Mouse (Mus musculus) kidney, postnatal 4 days (tissue): ENCODE data around the gene Nrxn3.

Source experiments
- DNase-seq, 2 experiments: peaks; one replicate each; pipeline ENCODE4 v3.0.0; 2021; ENCODE audit warnings: mixed read lengths in 2 of 2

Gene Nrxn3

DNA sequence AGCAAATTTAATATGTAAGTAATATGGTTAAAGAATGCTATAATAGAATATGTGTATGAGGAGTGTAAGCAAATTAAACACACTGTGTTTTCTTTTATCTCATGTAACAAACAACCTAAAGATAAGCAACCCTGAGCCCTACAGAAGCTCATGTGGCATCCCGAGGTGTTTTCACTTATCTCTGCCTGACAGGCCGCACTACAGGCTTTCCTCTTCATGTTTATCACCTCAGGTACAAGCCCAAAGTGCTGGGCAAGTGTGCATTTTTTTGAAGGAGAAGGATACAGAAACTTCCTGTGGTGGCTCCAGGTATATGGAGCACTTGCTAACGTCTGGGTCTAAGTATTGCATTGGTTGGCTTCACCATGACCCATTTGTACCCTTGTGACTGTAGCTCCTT lies 998.3 kb downstream of the Nrxn3 start:
- no peak for DNase-seq

GRCm38 (mm10) chr12:89722462-89722861 lies 999.8 kb downstream of the Nrxn3 start:
- DNase-seq: no peak

- no peak for DNase-seq
Measured at GRCm38 (mm10) chr12:89724048-89724447, 1001.4 kb downstream of the Nrxn3 start.

GRCm38 (mm10) chr12:89742326-89742725 lies 1019.6 kb downstream of the Nrxn3 start:
- DNase-seq: no peak

DNA sequence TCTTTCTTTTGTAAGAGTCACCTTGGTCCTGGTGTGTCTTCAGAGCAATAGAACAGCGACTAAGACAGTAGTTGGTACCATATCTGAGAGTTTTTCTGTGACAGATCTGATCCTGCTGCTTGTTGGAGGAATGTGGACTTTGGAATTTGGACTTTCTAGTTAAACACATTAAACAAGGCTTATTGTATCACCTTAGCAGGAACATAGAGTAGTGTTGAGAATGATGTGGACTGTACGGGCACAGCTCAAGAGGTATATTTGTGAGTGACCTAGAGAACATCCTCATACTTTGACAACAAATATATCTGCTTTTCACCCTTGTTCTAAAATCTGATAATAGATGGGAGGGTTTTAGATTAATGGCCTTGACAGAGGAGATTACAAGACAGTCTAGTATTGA lies 1020.1 kb downstream of the Nrxn3 start:
- no peak for DNase-seq

GRCm38 (mm10) chr12:89764191-89765082 lies 1041.8 kb downstream of the Nrxn3 start:
- DNase-seq: no peak

DNA sequence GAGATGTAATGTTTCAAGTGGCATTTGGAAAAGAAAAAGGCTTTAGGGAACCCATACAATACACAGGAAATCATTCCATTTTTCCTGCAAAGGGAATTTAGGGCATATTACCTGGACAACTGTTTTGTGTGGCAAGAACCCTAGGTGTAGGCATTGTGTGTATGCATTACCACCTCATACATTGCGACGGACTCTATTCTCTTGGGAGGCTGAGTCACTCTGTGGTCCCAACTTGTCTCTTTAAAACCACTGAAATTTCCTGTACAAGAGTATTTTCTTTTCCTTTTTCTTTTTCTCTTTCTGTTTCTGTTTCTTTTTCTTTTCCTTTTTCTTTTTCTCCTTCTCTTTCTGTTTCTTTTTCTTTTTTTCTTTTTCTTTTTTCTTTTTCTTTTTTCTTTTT lies 1042.5 kb downstream of the Nrxn3 start:
- DNase-seq: no peak

GRCm38 (mm10) chr12:89788794-89789193 lies 1066.1 kb downstream of the Nrxn3 start:
- DNase-seq: no peak

- no peak for DNase-seq
Measured at GRCm38 (mm10) chr12:89789981-89790380, 1067.3 kb downstream of the Nrxn3 start.

GRCm38 (mm10) chr12:89791829-89792228 lies 1069.2 kb downstream of the Nrxn3 start:
- DNase-seq: no peak

DNA sequence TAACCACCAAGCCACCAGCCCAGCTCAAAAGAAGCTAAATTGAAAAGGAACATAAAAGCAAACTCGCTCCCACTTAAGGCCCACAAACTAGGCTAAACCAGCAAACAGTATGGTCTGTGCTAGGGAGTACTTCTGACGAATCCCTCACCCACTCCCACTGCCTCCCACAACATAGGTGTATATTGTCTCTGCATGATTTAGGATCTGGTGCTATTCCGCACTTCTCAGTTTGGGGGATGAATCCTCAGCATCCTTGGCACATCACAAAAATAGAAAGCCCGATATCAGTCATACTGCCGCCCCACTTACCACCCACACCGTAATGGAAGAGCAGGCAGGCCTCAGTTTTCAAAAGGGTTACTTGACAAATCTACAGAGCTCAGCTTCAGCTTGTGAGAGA lies 1072.1 kb downstream of the Nrxn3 start:
- DNase-seq: no peak

DNA sequence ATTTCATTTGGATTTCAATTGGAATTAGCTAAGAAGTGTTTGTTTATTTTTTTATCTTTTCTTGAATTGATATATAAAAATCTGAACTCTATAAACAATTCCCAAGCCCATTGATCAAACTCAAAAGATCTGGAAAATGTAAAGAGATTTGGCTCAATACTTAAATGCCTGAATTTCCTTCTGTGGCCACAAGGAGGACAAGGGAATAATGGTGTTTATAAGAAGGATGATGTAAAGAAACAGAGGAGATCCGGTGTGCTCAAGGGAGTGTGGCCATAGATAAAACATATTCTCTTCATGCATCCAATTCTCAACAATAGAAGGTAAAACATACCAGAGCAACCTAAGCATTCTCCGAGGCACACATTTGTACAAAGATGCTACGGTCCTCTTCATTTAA lies 1085.5 kb downstream of the Nrxn3 start:
- DNase-seq: no peak

- no peak for DNase-seq
Measured at GRCm38 (mm10) chr12:89810146-89810545, 1087.5 kb downstream of the Nrxn3 start.

DNA sequence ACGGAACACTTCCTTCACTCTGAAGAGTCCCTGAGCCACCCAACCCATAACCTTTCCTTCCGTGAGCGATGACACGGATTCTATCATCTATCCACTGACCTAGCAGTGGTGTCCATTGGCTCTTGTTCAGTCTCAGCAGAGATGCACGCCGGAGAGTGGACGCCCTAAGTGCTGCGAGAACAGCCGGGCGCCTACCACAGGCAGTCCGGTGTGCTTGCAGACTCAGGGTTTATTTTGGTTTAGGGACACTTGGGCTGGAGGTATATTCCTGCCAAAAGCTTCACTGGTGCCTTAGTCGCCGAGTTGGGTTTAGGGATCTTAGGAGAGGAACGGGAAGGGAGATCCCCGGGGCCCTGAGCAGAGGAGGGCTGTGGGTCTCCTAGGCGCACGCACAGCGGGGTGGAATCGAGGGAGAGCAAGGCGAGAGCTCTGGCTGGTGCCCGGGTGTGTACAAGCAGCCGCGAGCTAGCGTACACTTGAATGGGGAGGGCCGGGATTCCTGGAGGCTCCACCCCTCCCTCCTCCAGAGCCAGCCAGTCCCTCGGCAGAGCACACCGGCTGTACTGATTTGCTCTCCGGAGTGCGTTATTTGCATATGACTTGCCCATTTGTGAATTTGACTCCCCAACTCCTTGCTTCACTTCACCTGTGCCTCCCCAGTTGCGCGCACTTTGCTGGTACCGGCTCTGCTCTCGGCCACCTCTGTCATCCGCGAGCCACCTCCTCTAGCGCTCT lies 1089.3 kb downstream of the Nrxn3 start:
- peak; percentile 76 to 84 for DNase-seq

GRCm38 (mm10) chr12:89812550-89813207 lies 1090.0 kb downstream of the Nrxn3 start:
- DNase-seq: peak in 1 of 2 experiments; percentile 3

- DNase-seq: peak; percentile 3 to 6
Measured at GRCm38 (mm10) chr12:89813294-89813693, 1090.6 kb downstream of the Nrxn3 start.

DNA sequence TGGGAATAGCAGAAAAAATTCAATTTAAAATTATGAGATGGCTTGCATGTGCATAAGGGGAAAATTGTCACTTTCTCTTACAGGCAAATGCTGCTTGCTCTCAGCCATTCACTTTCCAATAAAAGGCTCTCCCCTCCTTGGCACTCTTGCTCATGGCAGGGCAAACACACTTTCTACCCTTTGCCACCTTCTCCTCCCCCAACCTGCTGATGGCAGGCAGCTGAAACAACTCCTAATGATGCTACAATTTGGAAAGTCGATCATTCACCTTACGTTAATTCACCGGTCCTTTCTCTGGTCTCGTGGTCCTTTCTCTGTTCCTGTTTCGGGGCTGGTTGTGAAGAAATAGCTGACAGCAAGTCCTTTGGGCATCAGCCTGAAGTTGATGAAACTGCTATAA lies 1091.0 kb downstream of the Nrxn3 start:
- DNase-seq: no peak

DNA sequence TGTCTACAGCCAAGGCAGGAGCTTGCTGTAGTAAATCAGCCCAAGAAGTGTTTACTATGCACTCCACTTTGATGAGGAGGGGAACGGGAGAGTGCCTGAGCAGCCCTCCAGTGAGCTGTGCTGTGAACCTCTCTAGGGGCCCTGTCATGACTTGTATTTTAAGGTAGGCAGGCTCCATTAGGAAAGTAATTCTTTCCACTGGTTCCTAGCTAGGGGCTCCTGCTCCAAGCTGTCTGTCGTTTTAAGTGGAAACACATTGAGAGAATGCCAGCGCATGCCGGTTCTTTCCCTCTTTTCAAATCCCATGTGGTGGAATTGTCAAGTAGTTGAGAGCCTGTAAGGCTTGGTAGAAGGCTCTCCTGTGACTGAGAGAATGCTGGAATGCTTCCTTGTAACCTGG lies 1091.9 kb downstream of the Nrxn3 start:
- no peak for DNase-seq

GRCm38 (mm10) chr12:89817072-89817773 lies 1094.5 kb downstream of the Nrxn3 start:
- DNase-seq: no peak

- no peak for DNase-seq
Measured at GRCm38 (mm10) chr12:89818200-89818599, 1095.5 kb downstream of the Nrxn3 start.

DNA sequence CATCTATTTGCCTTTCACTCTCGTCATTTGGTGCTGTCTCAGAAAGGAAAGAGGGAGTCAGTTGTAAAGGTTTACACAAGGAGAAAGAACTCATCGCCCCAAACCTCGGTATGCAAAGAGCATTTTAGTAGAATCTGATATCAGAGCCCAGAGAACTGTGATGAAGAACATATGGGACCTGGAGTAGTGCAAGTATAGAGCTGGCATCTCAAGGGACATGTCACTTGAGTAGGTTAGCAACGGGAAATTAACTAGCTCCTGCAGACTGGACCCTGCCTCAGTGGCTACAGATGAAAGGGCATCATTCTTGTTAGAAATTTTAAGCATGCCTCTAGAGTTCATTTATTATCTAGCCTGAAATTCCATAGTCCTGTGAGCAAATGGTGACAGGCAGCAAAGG lies 1099.5 kb downstream of the Nrxn3 start:
- DNase-seq: no peak

GRCm38 (mm10) chr12:89829927-89830326 lies 1107.3 kb downstream of the Nrxn3 start:
- DNase-seq: no peak

- no peak for DNase-seq
Measured at GRCm38 (mm10) chr12:89830350-89830749, 1107.7 kb downstream of the Nrxn3 start.
